Mouse (Mus musculus) intestine, postnatal 0 days (tissue): ENCODE measurements around the gene Dnah6. TPM values are rescaled to one million over a fixed set of nuclear protein-coding genes. Genes with fewer than 3 reads are reported as not detected.

ENCODE experiments used
- ATAC-seq: fragments of 200-750 bp; cut with Nextera tagmentation; 2 replicates; pipeline ENCODE4 v1.8.0; 2017; ENCODE audit warnings: mild to moderate bottlenecking, moderate TSS enrichment, moderate library complexity
- H3K27ac ChIP-seq: fragments of 300-500 bp; sonication (generic); 2 replicates; pipeline ENCODE4 v1.5.1; 2014; ENCODE audit warnings: mild to moderate bottlenecking, low read depth, low read length, moderate library complexity
- H3K27me3 ChIP-seq: fragments of 300-500 bp; sonication (generic); replicated peaks from 2 replicates; pipeline ENCODE4 v1.6.1; 2014; ENCODE audit warnings: low read length, mixed read lengths; ENCODE audit not compliant: control insufficient read depth, insufficient read depth
- H3K36me3 ChIP-seq: fragments of 300-500 bp; sonication (generic); 2 replicates; pipeline ENCODE4 v1.6.1; 2014; ENCODE audit warnings: mild to moderate bottlenecking, moderate library complexity; ENCODE audit not compliant: control insufficient read depth, insufficient read depth
- H3K4me1 ChIP-seq: fragments of 300-500 bp; sonication (generic); replicated peaks from 2 replicates; pipeline ENCODE4 v1.6.1; 2014; ENCODE audit warnings: antibody characterized with exemption, low read length, mixed read lengths; ENCODE audit not compliant: control insufficient read depth, insufficient read depth
- H3K4me2 ChIP-seq: fragments of 300-500 bp; sonication (generic); replicated peaks from 2 replicates; pipeline ENCODE4 v1.6.1; 2014; ENCODE audit warnings: low read depth, mild to moderate bottlenecking, moderate library complexity
- H3K4me3 ChIP-seq: fragments of 300-500 bp; sonication (generic); 2 replicates; pipeline ENCODE4 v1.5.1; 2014; ENCODE audit warnings: low read depth, low read length
- H3K9ac ChIP-seq: fragments of 300-500 bp; sonication (generic); 2 replicates; pipeline ENCODE4 v1.6.1; 2014; ENCODE audit warnings: mild to moderate bottlenecking, low read depth, low read length
- H3K9me3 ChIP-seq: fragments of 300-500 bp; sonication (generic); 2 replicates; pipeline ENCODE4 v1.6.1; 2016; ENCODE audit warnings: mixed run types; ENCODE audit not compliant: control insufficient read depth
- CTCF ChIP-seq: sonication (generic); IDR thresholded peaks from 2 replicates; pipeline ENCODE4 v1.5.1; 2016; ENCODE audit warnings: low read depth, mild to moderate bottlenecking, control low read depth, antibody characterized with exemption, moderate library complexity
- WGBS: fragments of 180-500 bp; shearing (Covaris S2); extraction: QIAGEN DNeasy Blood & Tissue Kit; methylation state at CpG from one replicate; pipeline ENCODE4 v1.1.7; 2014; 5-methylcytosine and 5-hydroxymethylcytosine counted together
- polyA plus RNA-seq: library from polyadenylated mRNA; unstranded; fragments of >200 nt; fragmentation: Nextera tagmentation; extraction: Ambion mirVana; gene quantifications from 2 replicates; pipeline ENCODE4 v1.2.1, GENCODE M21; 2015

Dnah6 gene
- polyA plus RNA-seq, 1 experiment from 2014 or later: 0.09 TPM

- no peak for ATAC-seq
- H3K4me1 ChIP-seq: no peaks in the 10 kb centered on the region
- TF ChIP-seq CTCF: no peak
- no peaks in the 10 kb centered on the region for H3K9me3 ChIP-seq
- H3K4me2 ChIP-seq: no peak overlapping the region
- H3K9ac ChIP-seq: no peak overlapping the region
- H3K36me3 ChIP-seq: no peaks in the 10 kb centered on the region
- H3K27ac ChIP-seq: no peak overlapping the region
- H3K4me3 ChIP-seq: no peak overlapping the region
- H3K27me3 ChIP-seq: no peaks in the 10 kb centered on the region
- 68% methylated on average over 3 of the region's 3 CpGs for WGBS
Observed at GRCm38 (mm10) chr6:73175156-73175555, 46.3 kb downstream of the Dnah6 start.

DNA sequence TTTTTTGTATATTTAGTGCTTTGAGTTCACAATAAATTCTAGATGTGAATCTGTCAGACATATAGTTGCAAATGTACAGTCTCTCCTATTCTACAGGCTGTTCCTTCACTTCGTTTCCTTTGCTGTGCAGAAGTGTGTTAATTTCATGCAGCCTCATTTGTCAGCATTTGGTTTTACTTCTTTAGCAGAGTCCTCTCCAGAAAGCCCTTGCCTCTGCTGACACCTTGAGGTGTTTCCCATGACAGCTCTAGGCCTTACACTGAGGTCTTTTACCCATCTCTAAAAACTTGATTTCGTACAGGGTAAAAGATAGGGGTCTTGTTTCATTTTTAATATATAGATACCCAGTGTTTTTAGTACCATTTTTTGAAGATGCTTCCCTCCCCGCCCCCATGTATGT, 54.2 kb downstream of the Dnah6 start:
- H3K27ac ChIP-seq: no peak overlapping the region
- H3K27me3 ChIP-seq: no peaks in the 10 kb centered on the region
- H3K4me1 ChIP-seq: no peaks in the 10 kb centered on the region
- WGBS: 69% methylated on average over 3 of the region's 3 CpGs
- no peak overlapping the region for H3K4me3 ChIP-seq
- H3K9me3 ChIP-seq: no peaks in the 10 kb centered on the region
- no peaks in the 10 kb centered on the region for H3K36me3 ChIP-seq
- TF ChIP-seq CTCF: no peak
- no peak for ATAC-seq
- no peak overlapping the region for H3K9ac ChIP-seq
- no peak overlapping the region for H3K4me2 ChIP-seq

- H3K9me3 ChIP-seq: no peaks in the 10 kb centered on the region
- no peak overlapping the region for H3K4me3 ChIP-seq
- no peak for TF ChIP-seq CTCF
- no peak for ATAC-seq
- H3K4me1 ChIP-seq: no peaks in the 10 kb centered on the region
- no peak overlapping the region for H3K9ac ChIP-seq
- H3K27me3 ChIP-seq: no peaks in the 10 kb centered on the region
- no peak overlapping the region for H3K27ac ChIP-seq
- H3K4me2 ChIP-seq: no peak overlapping the region
- H3K36me3 ChIP-seq: no peaks in the 10 kb centered on the region
- 90% methylated on average over 1 of the region's 1 CpGs for WGBS
Observed at GRCm38 (mm10) chr6:73162958-73163357, 58.5 kb downstream of the Dnah6 start.

- WGBS: 88% methylated on average over 4 of the region's 4 CpGs
- no peak for TF ChIP-seq CTCF
- no peaks in the 10 kb centered on the region for H3K9me3 ChIP-seq
- H3K9ac ChIP-seq: no peak overlapping the region
- no peak overlapping the region for H3K27ac ChIP-seq
- ATAC-seq: no peak
- no peak overlapping the region for H3K4me2 ChIP-seq
- no peaks in the 10 kb centered on the region for H3K36me3 ChIP-seq
- H3K4me3 ChIP-seq: no peak overlapping the region
- no peaks in the 10 kb centered on the region for H3K4me1 ChIP-seq
- H3K27me3 ChIP-seq: no peaks in the 10 kb centered on the region
Observed at GRCm38 (mm10) chr6:73161338-73161737, 60.1 kb downstream of the Dnah6 start.

DNA sequence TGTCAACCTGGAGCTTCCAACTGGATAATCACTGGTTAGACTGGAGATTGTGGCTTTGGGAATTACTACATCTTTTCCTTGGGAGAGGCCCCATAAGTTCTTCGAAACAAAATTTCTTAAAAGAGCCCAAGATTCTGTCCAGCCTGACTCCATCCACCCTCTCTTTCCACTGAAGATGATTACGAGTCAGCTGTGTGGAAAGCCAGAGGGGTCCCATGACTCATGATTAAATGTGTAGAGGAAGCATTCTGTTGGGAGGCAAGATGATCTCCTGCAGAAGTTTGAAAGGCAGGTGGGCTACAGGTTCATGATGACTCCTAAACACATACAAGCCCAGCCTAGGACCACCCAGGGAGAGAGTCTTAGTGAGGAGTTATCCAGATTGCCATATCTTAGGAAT, 66.0 kb downstream of the Dnah6 start:
- Histone ChIP-seq H3K4me2 (no peak overlapping the region), H3K9me3 (no peaks in the 10 kb centered on the region), H3K9ac (no peak overlapping the region), H3K36me3 (no peaks in the 10 kb centered on the region), H3K4me1 (no peaks in the 10 kb centered on the region), H3K27me3 (no peaks in the 10 kb centered on the region), H3K27ac (no peak overlapping the region), H3K4me3 (no peak overlapping the region)
- 83% methylated on average over 2 of the region's 2 CpGs for WGBS
- TF ChIP-seq CTCF: no peak
- no peak for ATAC-seq

DNA sequence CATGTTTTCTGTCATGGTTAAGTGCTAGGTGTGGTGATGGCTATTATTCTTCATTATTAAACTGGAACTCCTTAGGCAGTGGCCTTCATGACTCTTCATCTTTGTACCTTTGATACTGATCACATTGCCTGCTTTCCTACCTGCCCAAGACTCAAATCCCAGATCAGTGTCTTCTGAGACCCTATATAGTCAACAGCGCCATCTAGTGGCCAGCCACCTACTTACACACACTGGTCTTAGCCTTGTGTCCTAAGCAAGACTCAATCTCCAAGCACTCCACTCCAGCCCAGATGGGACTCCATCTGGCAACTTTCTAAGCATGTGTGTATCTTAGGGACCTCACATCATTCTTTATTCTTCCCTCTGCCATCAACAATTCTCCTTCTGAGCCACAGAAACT, 67.8 kb downstream of the Dnah6 start:
- H3K4me1 ChIP-seq: no peaks in the 10 kb centered on the region
- WGBS: 0% methylated on average over 1 of the region's 1 CpGs
- no peaks in the 10 kb centered on the region for H3K36me3 ChIP-seq
- no peak overlapping the region for H3K4me2 ChIP-seq
- no peak overlapping the region for H3K27ac ChIP-seq
- no peak overlapping the region for H3K4me3 ChIP-seq
- no peak overlapping the region for H3K9ac ChIP-seq
- no peaks in the 10 kb centered on the region for H3K9me3 ChIP-seq
- no peak for ATAC-seq
- TF ChIP-seq CTCF: peak; percentile 97
- no peaks in the 10 kb centered on the region for H3K27me3 ChIP-seq

DNA sequence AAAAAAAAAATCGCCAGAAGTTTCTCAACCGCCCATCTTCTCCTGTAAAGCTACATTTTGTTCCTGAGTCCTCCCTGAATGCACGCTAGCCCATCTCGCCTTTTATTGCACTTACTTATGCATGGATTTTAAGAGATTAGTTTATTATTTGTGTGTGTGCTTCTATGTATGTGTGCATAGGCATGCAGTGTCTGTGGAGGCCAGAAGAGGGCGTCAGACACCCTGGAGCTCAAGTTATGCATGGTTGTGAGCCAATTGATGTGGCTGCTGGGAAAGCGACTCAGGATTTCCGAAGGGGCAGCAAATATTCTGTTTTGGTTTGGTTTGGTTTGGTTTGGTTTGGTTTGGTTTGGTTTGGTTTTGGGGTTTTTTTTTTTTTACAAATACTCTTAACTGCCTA, 78.0 kb downstream of the Dnah6 start:
- Histone ChIP-seq H3K27me3 (no peaks in the 10 kb centered on the region), H3K27ac (no peak overlapping the region), H3K4me2 (no peak overlapping the region), H3K4me1 (no peaks in the 10 kb centered on the region), H3K9ac (no peak overlapping the region), H3K9me3 (no peaks in the 10 kb centered on the region), H3K4me3 (no peak overlapping the region), H3K36me3 (no peaks in the 10 kb centered on the region)
- no peak for TF ChIP-seq CTCF
- ATAC-seq: no peak
- WGBS: 84% methylated on average over 7 of the region's 7 CpGs
